Mouse (Mus musculus) liver, embryonic 16.5 days (tissue): ENCODE data around the gene Fgf15. TPM values are rescaled to one million over a fixed set of nuclear protein-coding genes. Genes with fewer than 3 reads are reported as not detected.

Experiments
- ATAC-seq: fragments of 200-750 bp; cut with Nextera tagmentation; 2 replicates; pipeline ENCODE4 v1.8.0; 2017; ENCODE audit warnings: low read depth, mild to moderate bottlenecking, moderate number of reproducible peaks, moderate library complexity
- H3K27ac ChIP-seq: fragments of 300-500 bp; sonication (generic); 2 replicates; pipeline ENCODE4 v1.5.1; 2014; ENCODE audit warnings: mild to moderate bottlenecking, low read length
- H3K27me3 ChIP-seq: fragments of 300-500 bp; sonication (generic); 2 replicates; pipeline ENCODE4 v1.6.1; 2014; ENCODE audit warnings: low read depth, low read length, mixed read lengths; ENCODE audit not compliant: control insufficient read depth, insufficient read depth
- H3K36me3 ChIP-seq: fragments of 300-500 bp; sonication (generic); 2 replicates; pipeline ENCODE4 v1.6.1; 2014; ENCODE audit warnings: mild to moderate bottlenecking; ENCODE audit not compliant: control insufficient read depth, insufficient read depth
- H3K4me1 ChIP-seq: fragments of 300-500 bp; sonication (generic); 2 replicates; pipeline ENCODE4 v1.6.1; 2014; ENCODE audit warnings: low read depth, low read length, mixed read lengths; ENCODE audit not compliant: control insufficient read depth
- H3K4me2 ChIP-seq: fragments of 300-500 bp; sonication (generic); 2 replicates; pipeline ENCODE4 v1.6.1; 2014; ENCODE audit warnings: low read depth, low read length, mixed read lengths
- H3K4me3 ChIP-seq: fragments of 300-500 bp; sonication (generic); 2 replicates; pipeline ENCODE4 v1.5.1; 2014; ENCODE audit warnings: low read depth, mild to moderate bottlenecking, low read length
- H3K9ac ChIP-seq: fragments of 300-500 bp; sonication (generic); 2 replicates; pipeline ENCODE4 v1.6.1; 2014; ENCODE audit warnings: low read depth, low read length
- H3K9me3 ChIP-seq: fragments of 300-500 bp; sonication (generic); replicated peaks from 2 replicates; pipeline ENCODE4 v1.6.1; 2016; ENCODE audit warnings: low read length; ENCODE audit not compliant: control insufficient read depth
- WGBS: fragments of 180-500 bp; shearing (Covaris S2); extraction: QIAGEN DNeasy Blood & Tissue Kit; methylation state at CpG from one replicate; pipeline ENCODE4 v1.1.7; 2014; ENCODE audit not compliant: insufficient replicate concordance; 5-methylcytosine and 5-hydroxymethylcytosine counted together
- polyA plus RNA-seq: library from polyadenylated mRNA; unstranded; fragments of >200 nt; fragmentation: Nextera tagmentation; extraction: Ambion mirVana; gene quantifications from 2 replicates; pipeline ENCODE4 v1.2.1, GENCODE M21; 2015

Gene Fgf15
- polyA plus RNA-seq, 1 experiment from 2014 or later: not detected

- H3K27ac ChIP-seq: no peak overlapping the region
- H3K27me3 ChIP-seq: peaks cover 68% of the 10 kb centered on the region
- no peaks in the 10 kb centered on the region for H3K4me1 ChIP-seq
- no peak overlapping the region for H3K9ac ChIP-seq
- under 1% methylated on average over 15 of the region's 15 CpGs for WGBS
- no peaks in the 10 kb centered on the region for H3K36me3 ChIP-seq
- H3K9me3 ChIP-seq: no peaks in the 10 kb centered on the region
- no peak for ATAC-seq
- H3K4me3 ChIP-seq: no peak overlapping the region
- no peak overlapping the region for H3K4me2 ChIP-seq
Measured at GRCm38 (mm10) chr7:144862126-144862525, 34.2 kb upstream of the Fgf15 start.

GRCm38 (mm10) chr7:144862712-144863111, 33.6 kb upstream of the Fgf15 start:
- no peaks in the 10 kb centered on the region for H3K36me3 ChIP-seq
- no peak overlapping the region for H3K4me3 ChIP-seq
- H3K4me1 ChIP-seq: no peaks in the 10 kb centered on the region
- WGBS: 2% methylated on average over 18 of the region's 18 CpGs
- peaks cover 72% of the 10 kb centered on the region for H3K27me3 ChIP-seq
- no peak overlapping the region for H3K4me2 ChIP-seq
- H3K9ac ChIP-seq: no peak overlapping the region
- ATAC-seq: no peak
- H3K27ac ChIP-seq: no peak overlapping the region
- no peaks in the 10 kb centered on the region for H3K9me3 ChIP-seq

- Histone ChIP-seq H3K9me3 (no peaks in the 10 kb centered on the region), H3K4me3 (no peak overlapping the region), H3K4me2 (no peak overlapping the region), H3K27me3 (peaks cover 72% of the 10 kb centered on the region), H3K27ac (no peak overlapping the region), H3K9ac (no peak overlapping the region), H3K36me3 (no peaks in the 10 kb centered on the region), H3K4me1 (no peaks in the 10 kb centered on the region)
- WGBS: 5% methylated on average over 11 of the region's 11 CpGs
- no peak for ATAC-seq
Measured at GRCm38 (mm10) chr7:144863196-144863595, 33.1 kb upstream of the Fgf15 start.

- Histone ChIP-seq H3K4me1 (no peaks in the 10 kb centered on the region), H3K4me3 (no peak overlapping the region), H3K27me3 (peaks cover 72% of the 10 kb centered on the region), H3K4me2 (no peak overlapping the region), H3K9me3 (no peaks in the 10 kb centered on the region), H3K36me3 (no peaks in the 10 kb centered on the region), H3K27ac (no peak overlapping the region), H3K9ac (no peak overlapping the region)
- WGBS: 46% methylated on average over 3 of the region's 3 CpGs
- no peak for ATAC-seq
Measured at GRCm38 (mm10) chr7:144864160-144864670, 32.1 kb upstream of the Fgf15 start.

GRCm38 (mm10) chr7:144867161-144867560, 29.2 kb upstream of the Fgf15 start:
- ATAC-seq: no peak
- H3K4me2 ChIP-seq: no peak overlapping the region
- 36% methylated on average over 4 of the region's 4 CpGs for whole genome bisulfite sequencing

GRCm38 (mm10) chr7:144867602-144868001, 28.7 kb upstream of the Fgf15 start:
- H3K9me3 ChIP-seq: no peaks in the 10 kb centered on the region
- WGBS: 59% methylated on average over 8 of the region's 8 CpGs
- H3K4me3 ChIP-seq: no peak overlapping the region
- no peak for ATAC-seq
- no peak overlapping the region for H3K4me2 ChIP-seq
- H3K27me3 ChIP-seq: peaks cover 38% of the 10 kb centered on the region
- H3K36me3 ChIP-seq: no peaks in the 10 kb centered on the region
- no peaks in the 10 kb centered on the region for H3K4me1 ChIP-seq
- no peak overlapping the region for H3K27ac ChIP-seq
- no peak overlapping the region for H3K9ac ChIP-seq

More at GRCm38 (mm10) chr7:144867161-144867560, 29.2 kb upstream of the Fgf15 start:
- Histone ChIP-seq H3K9me3 (no peaks in the 10 kb centered on the region), H3K36me3 (no peaks in the 10 kb centered on the region), H3K4me3 (no peak overlapping the region), H3K27ac (no peak overlapping the region), H3K9ac (no peak overlapping the region), H3K4me1 (no peaks in the 10 kb centered on the region), H3K27me3 (peaks cover 43% of the 10 kb centered on the region)

- 33% methylated on average over 4 of the region's 4 CpGs for WGBS
- Histone ChIP-seq H3K4me2 (no peak overlapping the region), H3K9me3 (no peaks in the 10 kb centered on the region), H3K4me3 (no peak overlapping the region), H3K9ac (no peak overlapping the region), H3K27me3 (0 out of 2 replicates have a peak, but pooled peaks cover 4% of the 10 kb centered on the region), H3K4me1 (no peaks in the 10 kb centered on the region), H3K36me3 (no peaks in the 10 kb centered on the region), H3K27ac (no peak overlapping the region)
- no peak for ATAC-seq
Measured at GRCm38 (mm10) chr7:144872420-144872819, 23.9 kb upstream of the Fgf15 start.

- whole genome bisulfite sequencing: 65% methylated on average over 4 of the region's 4 CpGs
- no peak overlapping the region for H3K27ac ChIP-seq
- no peaks in the 10 kb centered on the region for H3K9me3 ChIP-seq
- no peak overlapping the region for H3K4me3 ChIP-seq
- no peaks in the 10 kb centered on the region for H3K36me3 ChIP-seq
- ATAC-seq: no peak
- H3K27me3 ChIP-seq: no peaks in the 10 kb centered on the region
- no peak overlapping the region for H3K9ac ChIP-seq
- no peaks in the 10 kb centered on the region for H3K4me1 ChIP-seq
- no peak overlapping the region for H3K4me2 ChIP-seq
Measured at GRCm38 (mm10) chr7:144873160-144873559, 23.2 kb upstream of the Fgf15 start.

- no peak overlapping the region for H3K4me2 ChIP-seq
- H3K27me3 ChIP-seq: no peaks in the 10 kb centered on the region
- ATAC-seq: no peak
- WGBS: 69% methylated on average over 4 of the region's 4 CpGs
- no peak overlapping the region for H3K27ac ChIP-seq
- H3K9me3 ChIP-seq: no peaks in the 10 kb centered on the region
- no peaks in the 10 kb centered on the region for H3K4me1 ChIP-seq
- H3K36me3 ChIP-seq: no peaks in the 10 kb centered on the region
- no peak overlapping the region for H3K9ac ChIP-seq
- H3K4me3 ChIP-seq: no peak overlapping the region
Measured at GRCm38 (mm10) chr7:144874226-144874625, 22.1 kb upstream of the Fgf15 start.
